Comparison of ENCODE assay signal across 26 mouse cellular contexts in genomic region chr4:132241208-132241607, GRCm38 (mm10). TPM values are rescaled to one million over a fixed set of nuclear protein-coding genes. Genes with fewer than 3 reads are reported as not detected.
DNase-seq lines count a peak whose midpoint lies in the region; ATAC-seq and TF ChIP-seq lines count a peak whose summit lies in the region.
"Had no signal": no experiment of that assay in that cellular context is flagged by ENCODE, and none has a peak within 500 bp of the region (broad histone marks: within the 10 kb centered on the region; RNA-seq: fewer than 3 reads in every experiment).

No protein-coding gene starts in this region.

- ATAC-seq in erythroid progenitor cell, adult 5-6 weeks (replicated peaks; ENCODE audit: low FRiP score, poor library complexity, severe bottlenecking), result peak; percentile 85
- ATAC-seq in liver, embryonic 15.5 days (ENCODE audit: insufficient read depth), result peak; percentile 77
- no peak for ATAC-seq in hindbrain, embryonic 14.5 days (ENCODE audit: low FRiP score)
- ATAC-seq: forebrain, embryonic 16.5 days had no signal

- no peaks in the 10 kb centered on the region for H3K4me1 ChIP-seq in bone marrow, adult 2 months (ENCODE audit: control insufficient read depth, insufficient read depth, low read length)
- H3K4me1 ChIP-seq in liver, embryonic 15.5 days (replicated peaks), result peaks cover 24% of the 10 kb centered on the region
- no peaks in the 10 kb centered on the region for H3K4me1 ChIP-seq in hindbrain, embryonic 14.5 days (replicated peaks; ENCODE audit: control insufficient read depth, insufficient read depth, low read length)
- H3K4me1 ChIP-seq: heart, embryonic 13.5 days; hindbrain, embryonic 12.5 days; neural tube, embryonic 12.5 days; stomach, embryonic 15.5 days had no signal

- WGBS in bone marrow, adult 2 months, result 66% methylated on average over 3 of the region's 3 CpGs
- 27% methylated on average over 3 of the region's 3 CpGs for WGBS in liver, embryonic 15.5 days (ENCODE audit: insufficient replicate concordance)
- WGBS in hindbrain, embryonic 14.5 days, result 88% methylated on average over 3 of the region's 3 CpGs

- no peak for TF ChIP-seq CTCF in bone marrow, adult 2 months (IDR thresholded peaks at IDR 0.05; ENCODE audit: control insufficient read depth, insufficient read depth, low read length)

- H3K9me3 ChIP-seq in liver, embryonic 15.5 days (replicated peaks), result no peaks in the 10 kb centered on the region
- H3K9me3 ChIP-seq in hindbrain, embryonic 14.5 days (ENCODE audit: control insufficient read depth, low read length), result no peaks in the 10 kb centered on the region
- H3K9me3 ChIP-seq: heart, embryonic 13.5 days; hindbrain, embryonic 12.5 days; megakaryocyte, embryonic 14.5 days; neural tube, embryonic 12.5 days; stomach, embryonic 15.5 days had no signal

- peak; percentile 26 to 57 for DNase-seq in spleen, postnatal 36 days (ENCODE audit: low spot score in 2 of 2)
- no peak for DNase-seq in frontal cortex, postnatal 14 days (ENCODE audit: low spot score in 2 of 2)
- DNase-seq in hindbrain, embryonic 14.5 days (ENCODE audit: low spot score), result no peak
- no peak for DNase-seq in testis, postnatal 14 days (ENCODE audit: low spot score)
- DNase-seq: adrenal gland, postnatal 25 days; B cell, adult 2 months; cerebellum, adult 2 months; cerebellum, postnatal 25 days; gastrocnemius, postnatal 25 days; heart, adult 2 months; heart, postnatal 14 days; kidney, adult 2 months; lung, adult 18-20 months; lung, postnatal 10 days; midbrain, embryonic 14.5 days; right cerebral cortex, postnatal 14 days had no signal

- H3K4me3 ChIP-seq in bone marrow, adult 2 months (replicated peaks; ENCODE audit: control insufficient read depth, low read depth, low read length), result no peak overlapping the region
- H3K4me3 ChIP-seq in liver, embryonic 15.5 days (replicated peaks), result no peak overlapping the region
- no peak overlapping the region for H3K4me3 ChIP-seq in hindbrain, embryonic 14.5 days (replicated peaks; ENCODE audit: low read length)
- H3K4me3 ChIP-seq: heart, adult 2 months; heart, embryonic 13.5 days; hindbrain, embryonic 12.5 days; megakaryocyte, embryonic 14.5 days; neural tube, embryonic 12.5 days; stomach, embryonic 15.5 days had no signal

- H3K27me3 ChIP-seq in liver, embryonic 15.5 days, result no peaks in the 10 kb centered on the region
- no peaks in the 10 kb centered on the region for H3K27me3 ChIP-seq in hindbrain, embryonic 14.5 days (ENCODE audit: control insufficient read depth, insufficient read depth, low read length)
- H3K27me3 ChIP-seq: heart, embryonic 13.5 days; hindbrain, embryonic 12.5 days; megakaryocyte, embryonic 14.5 days; neural tube, embryonic 12.5 days; stomach, embryonic 15.5 days had no signal

- 0 out of 2 replicates have a peak overlapping the region, but pooled peaks have one; percentile 5 for H3K4me2 ChIP-seq in liver, embryonic 15.5 days
- H3K4me2 ChIP-seq in hindbrain, embryonic 14.5 days (replicated peaks), result no peak overlapping the region
- H3K4me2 ChIP-seq: heart, embryonic 13.5 days; hindbrain, embryonic 12.5 days; neural tube, embryonic 12.5 days; stomach, embryonic 15.5 days had no signal

- no peak overlapping the region for H3K9ac ChIP-seq in liver, embryonic 15.5 days
- H3K9ac ChIP-seq in hindbrain, embryonic 14.5 days, result no peak overlapping the region
- H3K9ac ChIP-seq: heart, embryonic 13.5 days; hindbrain, embryonic 12.5 days; neural tube, embryonic 12.5 days; stomach, embryonic 15.5 days had no signal

- H3K36me3 ChIP-seq in liver, embryonic 15.5 days (replicated peaks), result peaks cover 83% of the 10 kb centered on the region
- peaks cover 93% of the 10 kb centered on the region for H3K36me3 ChIP-seq in hindbrain, embryonic 14.5 days (replicated peaks; ENCODE audit: control insufficient read depth, insufficient read depth)

- peak overlapping the region; percentile 22; the same call in 1 of the 2 replicates for H3K27ac ChIP-seq in bone marrow, adult 2 months (ENCODE audit: control insufficient read depth, insufficient read depth, low read depth, low read length, poor library complexity)
- H3K27ac ChIP-seq in liver, embryonic 15.5 days (replicated peaks), result peak overlapping the region; percentile 65
- no peak overlapping the region for H3K27ac ChIP-seq in hindbrain, embryonic 14.5 days
- H3K27ac ChIP-seq: heart, adult 2 months; heart, embryonic 13.5 days; hindbrain, embryonic 12.5 days; kidney, postnatal 0 days; neural tube, embryonic 12.5 days; stomach, embryonic 15.5 days had no signal

- no peak for TF ChIP-seq POLR2A in bone marrow, adult 2 months (IDR thresholded peaks at IDR 0.05; ENCODE audit: borderline replicate concordance, control insufficient read depth, low read depth, low read length)

RNA-seq across cellular contexts. Expression of gene Gmeb1, which starts 20.2 kb away (rescaled TPM):
- polyA plus RNA-seq in bone marrow, adult 2 months (2011; ENCODE audit: insufficient read depth, insufficient read length, low replicate concordance, missing spikeins), result 10.9 and 19.6 TPM in 2 replicates
- total RNA-seq in erythroid progenitor cell, adult 5-6 weeks (2015; ENCODE audit: low replicate concordance), result 40.4 and 49.9 TPM in 2 replicates
- total RNA-seq in erythroid progenitor cell, adult 5-6 weeks (2017; ENCODE audit: low replicate concordance), result 31.5 and 39.5 TPM in 2 replicates
- 13.2 and 14.2 TPM in 2 replicates for polyA plus RNA-seq in liver, embryonic 15.5 days (2015; fragmentation: Nextera tagmentation; extraction: Ambion mirVana)
- polyA plus RNA-seq in hindbrain, embryonic 14.5 days (2014; fragmentation: Nextera tagmentation; extraction: Ambion mirVana), result 34.7 and 36.7 TPM in 2 replicates

RNA-seq across cellular contexts. Expression of gene Ythdf2, which starts 29.1 kb away (rescaled TPM):
- polyA plus RNA-seq in bone marrow, adult 2 months (2011; ENCODE audit: insufficient read depth, insufficient read length, low replicate concordance, missing spikeins), result 9.9 and 14.7 TPM in 2 replicates
- total RNA-seq in erythroid progenitor cell, adult 5-6 weeks (2015; ENCODE audit: low replicate concordance), result 27.8 and 33.5 TPM in 2 replicates
- total RNA-seq in erythroid progenitor cell, adult 5-6 weeks (2017; ENCODE audit: low replicate concordance), result 27.2 and 29.4 TPM in 2 replicates
- 26.2 and 28.6 TPM in 2 replicates for polyA plus RNA-seq in liver, embryonic 15.5 days (2015; fragmentation: Nextera tagmentation; extraction: Ambion mirVana)
- polyA plus RNA-seq in hindbrain, embryonic 14.5 days (2014; fragmentation: Nextera tagmentation; extraction: Ambion mirVana), result 119 and 122 TPM in 2 replicates

RNA-seq across cellular contexts. Expression of gene Taf12, which starts 33.0 kb away (rescaled TPM):
- 17.0 and 20.5 TPM in 2 replicates for polyA plus RNA-seq in bone marrow, adult 2 months (2011; ENCODE audit: insufficient read depth, insufficient read length, low replicate concordance, missing spikeins)
- 19.3 and 30.6 TPM in 2 replicates for total RNA-seq in erythroid progenitor cell, adult 5-6 weeks (2015; ENCODE audit: low replicate concordance)
- 14.9 and 38.3 TPM in 2 replicates for total RNA-seq in erythroid progenitor cell, adult 5-6 weeks (2017; ENCODE audit: low replicate concordance)
- polyA plus RNA-seq in liver, embryonic 15.5 days (2015; fragmentation: Nextera tagmentation; extraction: Ambion mirVana), result 31.7 and 38.3 TPM in 2 replicates
- polyA plus RNA-seq in hindbrain, embryonic 14.5 days (2014; fragmentation: Nextera tagmentation; extraction: Ambion mirVana), result 38.0 and 40.8 TPM in 2 replicates

Comparison
In these comparisons a context has a peak if more than half of its experiments do, and no peak if none do; other contexts are left out.
1. DNase-seq: peak in spleen, postnatal 36 days (2 of 2); none in frontal cortex, postnatal 14 days (0 of 2), hindbrain, embryonic 14.5 days (single experiment) and testis, postnatal 14 days (single experiment).